Mouse (Mus musculus): ENCODE data around the gene Fam71f1. TPM values are rescaled to one million over a fixed set of nuclear protein-coding genes. Genes with fewer than 3 reads are reported as not detected.

The Fam71f1 gene
- polyA plus RNA-seq, 1 experiment from 2014 or later, result not detected

DNA sequence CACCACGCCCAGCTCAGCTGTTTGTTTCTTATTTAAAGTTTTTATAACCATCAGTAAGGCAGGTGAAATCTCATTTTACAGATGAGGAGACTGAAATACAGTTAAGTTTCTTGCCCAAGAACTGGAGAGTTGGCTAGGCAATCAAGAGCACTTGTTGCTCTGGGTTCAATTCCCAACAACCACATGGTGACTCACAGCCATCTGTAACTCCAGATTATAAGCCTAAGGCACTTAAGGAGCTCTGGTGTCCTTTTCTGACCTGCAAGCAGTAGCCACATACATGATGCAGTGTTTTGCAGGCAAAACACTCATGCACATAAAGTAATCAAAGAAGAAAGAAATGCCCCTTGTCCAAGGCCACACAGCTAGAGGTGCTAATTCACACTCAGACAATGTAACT is 46.3 kb downstream of the Fam71f1 start:
- no peak for ATAC-seq (ENCODE audit: low FRiP score)
- Histone ChIP-seq H3K36me3 (ENCODE audit: control insufficient read depth, insufficient read depth, low read length) (no peaks in the 10 kb centered on the region; the same call in 1 of the 2 replicates), H3K9ac (ENCODE audit: low read depth, low read length) (no peak overlapping the region), H3K27me3 (ENCODE audit: control insufficient read depth, insufficient read depth, low read length) (no peaks in the 10 kb centered on the region), H3K4me1 (replicated peaks; ENCODE audit: control insufficient read depth, insufficient read depth, low read length) (no peaks in the 10 kb centered on the region), H3K27ac (ENCODE audit: low read depth, low read length) (no peak overlapping the region), H3K9me3 (ENCODE audit: control insufficient read depth, low read length) (no peaks in the 10 kb centered on the region), H3K4me3 (ENCODE audit: low read depth, low read length) (no peak overlapping the region), H3K4me2 (replicated peaks; ENCODE audit: low read depth, low read length) (no peak overlapping the region)
- DNase-seq (ENCODE audit: low spot score), result no peak
- WGBS, result 97% methylated on average over 1 of the region's 1 CpGs

DNA sequence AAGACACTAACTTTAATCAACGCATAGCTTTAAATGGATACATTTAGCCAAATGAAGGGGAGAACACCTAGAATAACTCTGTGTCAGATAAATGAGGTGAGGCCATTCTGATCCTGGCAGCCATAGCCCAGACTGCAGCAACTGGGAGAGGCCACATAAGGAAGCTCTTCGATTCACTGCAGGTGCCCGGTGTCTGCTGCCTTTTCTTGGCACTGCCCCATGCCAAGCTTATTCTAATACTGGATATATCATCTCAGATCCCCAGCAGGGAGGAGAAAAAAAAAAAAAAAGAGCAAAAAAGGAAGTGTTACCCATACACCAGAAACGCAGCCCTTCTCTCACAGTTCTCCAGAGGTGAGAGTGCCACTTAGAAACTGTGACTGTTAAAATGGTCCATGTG is 58.4 kb downstream of the Fam71f1 start:
- Histone ChIP-seq H3K27ac (ENCODE audit: low read depth, low read length) (no peak overlapping the region), H3K4me1 (replicated peaks; ENCODE audit: control insufficient read depth, insufficient read depth, low read length) (no peaks in the 10 kb centered on the region), H3K27me3 (ENCODE audit: control insufficient read depth, insufficient read depth, low read length) (no peaks in the 10 kb centered on the region), H3K9me3 (ENCODE audit: control insufficient read depth, low read length) (no peaks in the 10 kb centered on the region), H3K36me3 (ENCODE audit: control insufficient read depth, insufficient read depth, low read length) (no peaks in the 10 kb centered on the region), H3K9ac (ENCODE audit: low read depth, low read length) (no peak overlapping the region), H3K4me2 (replicated peaks; ENCODE audit: low read depth, low read length) (no peak overlapping the region), H3K4me3 (ENCODE audit: low read depth, low read length) (no peak overlapping the region)
- ATAC-seq (ENCODE audit: low FRiP score) (no peak), DNase-seq (ENCODE audit: low spot score) (no peak)
- 93% methylated on average over 4 of the region's 4 CpGs for WGBS

DNA sequence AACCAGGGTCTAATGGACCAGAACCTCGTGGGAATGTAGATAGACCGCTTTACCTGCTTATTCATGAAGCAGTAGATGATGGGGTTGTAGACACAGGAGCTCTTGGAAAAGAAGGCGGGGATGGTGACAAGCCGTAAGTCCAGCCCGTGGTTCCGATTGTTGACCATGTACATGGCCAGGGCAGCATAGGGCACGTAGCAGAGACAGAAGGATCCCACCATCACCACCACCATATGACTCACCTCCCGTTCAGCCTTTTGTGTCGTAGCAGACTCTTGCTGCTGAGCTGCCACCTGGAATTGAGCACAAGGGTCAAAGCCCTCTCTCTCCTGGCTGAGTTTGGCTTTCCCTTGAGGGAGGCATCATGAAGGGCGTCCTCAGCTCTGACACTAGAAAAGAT is 59.7 kb downstream of the Fam71f1 start:
- ATAC-seq (ENCODE audit: low FRiP score), result no peak
- WGBS, result 93% methylated on average over 10 of the region's 10 CpGs

DNA sequence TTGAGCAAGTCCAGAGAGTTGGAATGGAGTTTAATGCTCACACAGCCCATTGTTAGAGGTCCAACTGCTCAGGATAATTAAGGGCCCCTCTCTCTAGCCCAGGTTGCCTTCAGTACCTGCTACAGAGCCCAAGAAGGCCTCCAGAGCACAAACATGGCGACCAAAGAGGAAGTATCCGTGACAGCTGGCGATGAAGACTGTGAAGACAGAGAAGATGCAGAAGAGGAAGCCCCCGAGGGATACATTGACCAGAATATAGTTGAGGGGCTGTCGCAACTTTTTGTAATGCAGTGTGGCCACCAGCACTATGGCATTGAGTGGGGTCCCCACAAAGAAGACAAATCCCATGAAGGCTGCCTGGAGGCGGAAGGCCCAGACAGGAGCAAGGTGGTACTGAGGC is 61.0 kb downstream of the Fam71f1 start:
- WGBS, result 90% methylated on average over 6 of the region's 6 CpGs
- no peaks in the 10 kb centered on the region for H3K36me3 ChIP-seq (ENCODE audit: control insufficient read depth, insufficient read depth, low read length)

More for the DNA sequence above, 59.7 kb downstream of the Fam71f1 start:
- H3K9ac ChIP-seq (ENCODE audit: low read depth, low read length), result no peak overlapping the region
- no peaks in the 10 kb centered on the region for H3K4me1 ChIP-seq (replicated peaks; ENCODE audit: control insufficient read depth, insufficient read depth, low read length)
- no peak overlapping the region for H3K27ac ChIP-seq (ENCODE audit: low read depth, low read length)
- H3K9me3 ChIP-seq (ENCODE audit: control insufficient read depth, low read length), result no peaks in the 10 kb centered on the region
- H3K36me3 ChIP-seq (ENCODE audit: control insufficient read depth, insufficient read depth, low read length), result no peaks in the 10 kb centered on the region
- DNase-seq (ENCODE audit: low spot score), result no peak
- H3K4me2 ChIP-seq (replicated peaks; ENCODE audit: low read depth, low read length), result no peak overlapping the region
- no peak overlapping the region for H3K4me3 ChIP-seq (ENCODE audit: low read depth, low read length)
- no peaks in the 10 kb centered on the region for H3K27me3 ChIP-seq (ENCODE audit: control insufficient read depth, insufficient read depth, low read length)

DNA sequence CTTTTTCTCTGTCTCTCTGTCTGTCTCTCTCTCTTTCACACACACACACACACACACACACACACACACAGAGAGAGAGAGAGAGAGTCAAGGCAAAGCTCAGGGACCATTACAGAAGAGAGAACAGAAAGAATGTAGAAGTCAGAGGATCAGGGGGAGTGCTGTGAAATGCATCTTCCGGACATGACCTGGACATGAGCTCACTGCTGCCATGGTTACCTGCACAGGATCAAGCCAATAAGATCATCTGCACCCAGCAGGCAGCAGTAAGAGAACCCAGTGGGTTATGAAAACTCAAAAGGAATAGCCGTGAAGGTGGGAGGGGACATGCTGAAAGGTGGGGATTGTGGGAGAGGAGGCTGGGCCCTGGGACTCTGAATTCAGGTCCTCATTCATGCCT is 63.5 kb downstream of the Fam71f1 start:
- Histone ChIP-seq H3K9ac (ENCODE audit: low read depth, low read length) (no peak overlapping the region), H3K36me3 (ENCODE audit: control insufficient read depth, insufficient read depth, low read length) (no peaks in the 10 kb centered on the region), H3K27me3 (ENCODE audit: control insufficient read depth, insufficient read depth, low read length) (no peaks in the 10 kb centered on the region), H3K4me1 (replicated peaks; ENCODE audit: control insufficient read depth, insufficient read depth, low read length) (no peaks in the 10 kb centered on the region), H3K4me2 (replicated peaks; ENCODE audit: low read depth, low read length) (no peak overlapping the region), H3K4me3 (ENCODE audit: low read depth, low read length) (no peak overlapping the region), H3K27ac (ENCODE audit: low read depth, low read length) (no peak overlapping the region), H3K9me3 (ENCODE audit: control insufficient read depth, low read length) (no peaks in the 10 kb centered on the region)
- no peak for ATAC-seq (ENCODE audit: low FRiP score)
- DNase-seq (ENCODE audit: low spot score), result no peak
- 63% methylated on average over 2 of the region's 2 CpGs for WGBS

More for the DNA sequence above, 61.0 kb downstream of the Fam71f1 start:
- ATAC-seq (ENCODE audit: low FRiP score) (no peak), DNase-seq (ENCODE audit: low spot score) (no peak)
- H3K4me1 ChIP-seq (replicated peaks; ENCODE audit: control insufficient read depth, insufficient read depth, low read length), result no peaks in the 10 kb centered on the region
- H3K27me3 ChIP-seq (ENCODE audit: control insufficient read depth, insufficient read depth, low read length), result no peaks in the 10 kb centered on the region
- no peak overlapping the region for H3K4me2 ChIP-seq (replicated peaks; ENCODE audit: low read depth, low read length)
- no peak overlapping the region for H3K9ac ChIP-seq (ENCODE audit: low read depth, low read length)
- H3K4me3 ChIP-seq (ENCODE audit: low read depth, low read length), result no peak overlapping the region
- H3K27ac ChIP-seq (ENCODE audit: low read depth, low read length), result no peak overlapping the region
- no peaks in the 10 kb centered on the region for H3K9me3 ChIP-seq (ENCODE audit: control insufficient read depth, low read length)

Other genes starting within 250 kb of the Fam71f1 start
- 68.1 and 69.0 TPM in 2 replicates for gene Rbm28, start 154.1 kb upstream of the Fam71f1 start, polyA plus RNA-seq (2014; fragmentation: Nextera tagmentation; extraction: Ambion mirVana)
- 0.60 and 1.7 TPM in 2 replicates for gene Prrt4, start 139.6 kb upstream of the Fam71f1 start, polyA plus RNA-seq (2014; fragmentation: Nextera tagmentation; extraction: Ambion mirVana)
- gene Impdh1, start 102.8 kb upstream of the Fam71f1 start, polyA plus RNA-seq (2014; fragmentation: Nextera tagmentation; extraction: Ambion mirVana), result 34.5 and 39.4 TPM in 2 replicates
- 35.9 and 37.8 TPM in 2 replicates for gene Hilpda, start 46.7 kb upstream of the Fam71f1 start, polyA plus RNA-seq (2014; fragmentation: Nextera tagmentation; extraction: Ambion mirVana)
- gene Fam71f2, start 39.5 kb upstream of the Fam71f1 start, polyA plus RNA-seq (2014; fragmentation: Nextera tagmentation; extraction: Ambion mirVana), result 1.0 TPM in 1 of 2 replicates, not detected in the other
- 260 and 285 TPM in 2 replicates for gene Calu, start 28.9 kb downstream of the Fam71f1 start, polyA plus RNA-seq (2014; fragmentation: Nextera tagmentation; extraction: Ambion mirVana)
- 0.10 and 0.31 TPM in 2 replicates for gene Opn1sw, start 69.3 kb downstream of the Fam71f1 start, polyA plus RNA-seq (2014; fragmentation: Nextera tagmentation; extraction: Ambion mirVana)
- 25.4 and 27.0 TPM in 2 replicates for gene Ccdc136, start 77.2 kb downstream of the Fam71f1 start, polyA plus RNA-seq (2014; fragmentation: Nextera tagmentation; extraction: Ambion mirVana)
- gene Flnc, start 114.1 kb downstream of the Fam71f1 start, polyA plus RNA-seq (2014; fragmentation: Nextera tagmentation; extraction: Ambion mirVana), result 2.5 and 2.9 TPM in 2 replicates
- 209 and 215 TPM in 2 replicates for gene Atp6v1f, start 148.6 kb downstream of the Fam71f1 start, polyA plus RNA-seq (2014; fragmentation: Nextera tagmentation; extraction: Ambion mirVana)
- not detected in 2 replicates for gene Atp6v1fnb, start 152.3 kb downstream of the Fam71f1 start, polyA plus RNA-seq (2014; fragmentation: Nextera tagmentation; extraction: Ambion mirVana)
- 11.3 and 12.9 TPM in 2 replicates for gene Kcp, start 188.8 kb downstream of the Fam71f1 start, polyA plus RNA-seq (2014; fragmentation: Nextera tagmentation; extraction: Ambion mirVana)
- gene Irf5, start 207.5 kb downstream of the Fam71f1 start, polyA plus RNA-seq (2014; fragmentation: Nextera tagmentation; extraction: Ambion mirVana), result 2.5 and 2.7 TPM in 2 replicates

Measured in hindbrain, embryonic 11.5 days (tissue).